Mouse (Mus musculus) embryonic facial prominence, embryonic 14.5 days (tissue): Measurements from ENCODE around the gene Wbp1. TPM values are rescaled to one million over a fixed set of nuclear protein-coding genes. Genes with fewer than 3 reads are reported as not detected.
"Not testable (repeated sequence)": the region's sequence is repeated elsewhere in the genome, so short reads cannot be mapped to it uniquely, and the experiment has no call there.

Experiments
- ATAC-seq: fragments of 200-750 bp; cut with Nextera tagmentation; 2 replicates; pipeline ENCODE4 v1.8.0; 2017; ENCODE audit warnings: low read depth, moderate number of reproducible peaks, moderate TSS enrichment
- DNase-seq: peaks from one replicate; pipeline ENCODE4 v3.0.0-alpha.2; 2015; ENCODE audit warnings: low spot score
- H3K27ac ChIP-seq: fragments of 300-500 bp; sonication (generic); replicated peaks from 2 replicates; pipeline ENCODE4 v1.5.1; 2014; ENCODE audit warnings: low read depth, mild to moderate bottlenecking, low read length, moderate library complexity
- H3K27me3 ChIP-seq: fragments of 300-500 bp; sonication (generic); replicated peaks from 2 replicates; pipeline ENCODE4 v1.6.1; 2014; ENCODE audit warnings: low read length; ENCODE audit not compliant: control insufficient read depth, insufficient read depth
- H3K36me3 ChIP-seq: fragments of 300-500 bp; sonication (generic); 2 replicates; pipeline ENCODE4 v1.6.1; 2014; ENCODE audit warnings: low read length, mixed read lengths; ENCODE audit not compliant: control insufficient read depth, insufficient read depth
- H3K4me1 ChIP-seq: fragments of 300-500 bp; sonication (generic); 2 replicates; pipeline ENCODE4 v1.6.1; 2014; ENCODE audit warnings: antibody characterized with exemption, low read length; ENCODE audit not compliant: control insufficient read depth, insufficient read depth
- H3K4me2 ChIP-seq: fragments of 300-500 bp; sonication (generic); 2 replicates; pipeline ENCODE4 v1.6.1; 2014; ENCODE audit warnings: low read depth, mild to moderate bottlenecking, low read length, moderate library complexity, mixed read lengths
- H3K4me3 ChIP-seq: fragments of 300-500 bp; sonication (generic); 2 replicates; pipeline ENCODE4 v1.5.1; 2014; ENCODE audit warnings: low read depth, mild to moderate bottlenecking, low read length
- H3K9ac ChIP-seq: fragments of 300-500 bp; sonication (generic); 2 replicates; pipeline ENCODE4 v1.6.1; 2014; ENCODE audit warnings: low read depth, mild to moderate bottlenecking, low read length, moderate library complexity, mixed read lengths
- H3K9me3 ChIP-seq: fragments of 300-500 bp; sonication (generic); 2 replicates; pipeline ENCODE4 v1.6.1; 2016; ENCODE audit warnings: low read length; ENCODE audit not compliant: control insufficient read depth
- WGBS: fragments of 180-500 bp; shearing (Covaris S2); extraction: QIAGEN DNeasy Blood & Tissue Kit; methylation state at CpG from one replicate; pipeline ENCODE4 v1.1.7; 2014; 5-methylcytosine and 5-hydroxymethylcytosine counted together
- polyA plus RNA-seq: library from polyadenylated mRNA; unstranded; fragments of >200 nt; fragmentation: Nextera tagmentation; extraction: Ambion mirVana; gene quantifications from 2 replicates; pipeline ENCODE4 v1.2.1, GENCODE M21; 2014

Wbp1 gene
- polyA plus RNA-seq, 1 experiment from 2014 or later, result 61.8 TPM

GRCm38 (mm10) chr6:83161442-83161841 is 40.1 kb upstream of the Wbp1 start:
- Histone ChIP-seq H3K27ac (no peak overlapping the region), H3K9me3 (no peaks in the 10 kb centered on the region), H3K9ac (peak overlapping the region; percentile 61), H3K4me3 (peak overlapping the region; percentile 45), H3K36me3 (no peaks in the 10 kb centered on the region), H3K4me2 (peak overlapping the region; percentile 85), H3K4me1 (peaks cover 17% of the 10 kb centered on the region), H3K27me3 (peaks cover 27% of the 10 kb centered on the region)
- ATAC-seq, result no peak
- DNase-seq, result no peak
- WGBS, result 9% methylated on average over 19 of the region's 19 CpGs

DNA sequence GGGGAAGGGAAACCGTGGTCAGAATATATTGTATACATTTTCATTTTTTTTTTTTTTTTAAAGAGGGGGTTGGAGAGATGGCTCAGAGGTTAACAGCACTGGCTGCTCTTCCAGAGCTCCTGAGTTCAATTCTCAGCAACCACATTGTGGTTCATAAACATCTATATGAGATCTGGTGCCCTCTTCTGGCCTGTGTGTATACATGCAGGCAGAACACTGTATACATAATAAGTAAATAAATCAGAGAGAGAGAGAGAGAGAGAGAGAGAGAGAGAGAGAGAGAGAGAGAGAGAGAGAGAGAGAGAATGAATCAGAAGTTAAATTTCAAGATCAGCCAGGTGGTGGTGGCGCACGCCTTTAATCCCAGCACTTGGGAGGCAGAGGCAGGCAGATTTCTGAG is 38.1 kb upstream of the Wbp1 start:
- H3K4me2 ChIP-seq, H3K9ac ChIP-seq, H3K9me3 ChIP-seq, ATAC-seq, H3K27ac ChIP-seq, H3K4me3 ChIP-seq, H3K36me3 ChIP-seq: not testable (repeated sequence)
- DNase-seq, result peak; percentile 91
- H3K27me3 ChIP-seq, result peaks cover 27% of the 10 kb centered on the region
- WGBS, result 22% methylated on average over 3 of the region's 3 CpGs
- H3K4me1 ChIP-seq, result peaks cover 12% of the 10 kb centered on the region

GRCm38 (mm10) chr6:83156259-83156684 is 34.9 kb upstream of the Wbp1 start, which contains the start of the genes Wdr54 and 1700003E16Rik:
Gene Wdr54, minus strand, starts transcription at chr6:83156397.
Gene 1700003E16Rik, plus strand, starts transcription at chr6:83156404.
- Histone ChIP-seq H3K36me3 (peaks cover 17% of the 10 kb centered on the region), H3K4me3 (peak within 1 kb of the TSS; percentile 52), H3K27ac (no peak within 1 kb of the TSS), H3K9me3 (no peaks in the 10 kb centered on the region), H3K9ac (peak within 1 kb of the TSS; percentile 55), H3K27me3 (peaks cover 13% of the 10 kb centered on the region), H3K4me1 (no peaks in the 10 kb centered on the region), H3K4me2 (peak within 1 kb of the TSS; percentile 75)
- DNase-seq (peak; percentile 90), ATAC-seq (peak; percentile 92)
- 2% methylated on average over 32 of the region's 32 CpGs for WGBS

DNA sequence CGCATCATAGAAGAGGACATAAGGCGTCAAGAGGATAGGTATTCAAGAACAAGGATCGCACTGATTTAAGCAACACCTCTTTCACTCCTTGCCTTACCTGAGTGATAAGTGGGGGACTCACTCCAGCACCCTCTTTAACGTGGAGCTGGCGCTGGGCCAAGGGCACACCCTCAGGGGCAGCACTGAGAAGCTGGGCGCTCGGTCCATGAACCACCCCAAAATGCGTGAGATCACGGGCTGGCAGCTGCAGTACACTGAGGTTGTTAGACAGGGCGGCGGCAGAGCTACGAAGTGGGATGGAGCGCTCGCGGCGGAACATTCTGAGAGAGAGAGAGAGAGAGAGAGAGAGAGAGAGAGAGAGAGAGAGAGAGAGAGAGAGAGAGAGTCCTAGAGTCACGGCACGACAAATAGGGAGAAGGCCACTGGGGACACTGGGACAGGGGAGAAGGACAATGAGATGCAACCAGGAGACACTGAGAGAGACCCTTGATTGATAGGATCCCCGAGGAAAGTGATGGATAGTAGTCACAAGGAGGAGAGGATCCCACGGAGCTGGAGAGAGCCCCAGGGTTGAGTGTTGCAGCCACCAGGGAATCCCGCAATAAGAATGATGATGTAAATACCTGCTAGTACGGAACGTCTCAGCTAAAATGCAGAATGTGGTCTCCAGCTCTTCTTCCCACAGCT is 34.3 kb upstream of the Wbp1 start:
- Histone ChIP-seq H3K27ac (no peak overlapping the region), H3K36me3 (peaks cover 21% of the 10 kb centered on the region), H3K27me3 (peaks cover 7% of the 10 kb centered on the region), H3K9ac (peak overlapping the region; percentile 55), H3K4me3 (peak overlapping the region; percentile 52), H3K9me3 (no peaks in the 10 kb centered on the region), H3K4me2 (peak overlapping the region; percentile 75), H3K4me1 (no peaks in the 10 kb centered on the region)
- no peak for DNase-seq
- 9% methylated on average over 23 of the region's 23 CpGs for WGBS
- ATAC-seq, result peak; percentile 31

DNA sequence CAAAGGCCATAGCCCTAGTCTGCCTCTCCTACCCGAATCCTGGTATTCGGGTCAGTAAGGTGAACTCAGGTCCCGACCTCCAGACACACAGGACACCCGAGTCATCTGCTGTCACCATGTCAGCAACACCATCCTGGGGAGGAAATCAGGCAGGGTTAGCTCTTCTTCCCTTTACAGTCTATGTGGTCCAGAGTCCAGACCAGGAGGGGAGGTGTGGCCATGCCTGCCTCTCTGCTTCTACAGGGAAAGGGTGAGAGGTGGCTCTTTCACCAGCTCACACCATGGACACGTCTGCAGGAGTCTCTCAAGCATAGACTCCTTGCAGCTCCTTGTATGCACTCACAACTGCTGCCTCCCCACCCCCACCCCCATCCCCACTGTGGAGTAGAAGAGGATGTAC is 32.1 kb upstream of the Wbp1 start:
- H3K4me3 ChIP-seq, result no peak overlapping the region
- H3K36me3 ChIP-seq, result peaks cover 43% of the 10 kb centered on the region
- no peaks in the 10 kb centered on the region for H3K4me1 ChIP-seq
- H3K27ac ChIP-seq, result no peak overlapping the region
- H3K27me3 ChIP-seq, result no peaks in the 10 kb centered on the region
- WGBS, result 74% methylated on average over 5 of the region's 5 CpGs
- DNase-seq (no peak), ATAC-seq (no peak)
- H3K9ac ChIP-seq, result no peak overlapping the region
- no peak overlapping the region for H3K4me2 ChIP-seq
- H3K9me3 ChIP-seq, result no peaks in the 10 kb centered on the region

GRCm38 (mm10) chr6:83153038-83153437 is 31.7 kb upstream of the Wbp1 start:
- H3K27ac ChIP-seq, result no peak overlapping the region
- no peak overlapping the region for H3K9ac ChIP-seq
- no peaks in the 10 kb centered on the region for H3K27me3 ChIP-seq
- no peak for DNase-seq
- H3K4me2 ChIP-seq, result no peak overlapping the region
- no peaks in the 10 kb centered on the region for H3K4me1 ChIP-seq
- H3K36me3 ChIP-seq, result peaks cover 48% of the 10 kb centered on the region
- H3K4me3 ChIP-seq, result no peak overlapping the region
- no peak for ATAC-seq
- H3K9me3 ChIP-seq, result no peaks in the 10 kb centered on the region
- 78% methylated on average over 9 of the region's 12 CpGs for WGBS

DNA sequence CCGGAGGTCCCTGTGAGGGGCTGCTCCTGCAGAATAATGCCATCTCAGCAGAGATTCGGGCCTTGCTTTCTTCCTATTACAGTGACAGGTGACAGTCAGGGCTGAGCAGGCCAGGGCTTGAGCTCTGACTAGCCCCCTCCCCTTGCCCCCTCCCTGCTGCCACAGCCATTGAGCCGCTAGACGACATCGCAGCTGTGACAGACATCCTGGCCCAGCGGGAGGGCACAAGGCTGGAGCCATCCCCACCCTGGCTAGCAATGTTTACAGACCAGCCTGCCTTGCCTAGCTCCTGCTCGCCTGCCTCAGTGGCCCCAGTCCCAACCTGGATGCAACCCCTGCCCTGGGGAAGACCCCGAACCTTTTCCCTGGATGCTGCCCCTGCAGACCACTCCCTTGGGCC is 30.4 kb upstream of the Wbp1 start:
- ATAC-seq (no peak), DNase-seq (no peak)
- Histone ChIP-seq H3K4me3 (no peak overlapping the region), H3K27ac (no peak overlapping the region), H3K4me2 (no peak overlapping the region), H3K36me3 (peaks cover 60% of the 10 kb centered on the region), H3K9ac (no peak overlapping the region), H3K4me1 (no peaks in the 10 kb centered on the region), H3K27me3 (no peaks in the 10 kb centered on the region), H3K9me3 (no peaks in the 10 kb centered on the region)
- WGBS, result 50% methylated on average over 4 of the region's 8 CpGs

DNA sequence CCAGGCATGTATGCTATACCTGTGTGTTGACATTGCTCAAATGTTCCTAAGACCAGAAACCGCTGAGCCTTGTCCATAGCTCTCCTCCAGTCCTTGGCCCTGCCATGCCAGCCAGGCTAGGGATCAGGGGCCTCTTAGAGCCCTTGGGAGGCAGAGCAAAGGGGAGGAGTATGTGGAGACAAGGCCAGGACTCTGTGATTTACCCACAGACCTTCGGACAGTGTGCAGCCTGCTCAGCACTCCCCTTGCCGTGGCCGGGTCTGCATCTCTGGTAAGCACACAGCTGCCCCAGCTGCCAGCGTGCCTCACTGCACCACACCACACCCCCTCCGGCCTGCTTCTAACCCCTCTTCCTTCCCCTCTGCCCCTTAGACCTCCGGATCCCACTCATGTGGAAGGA is 25.9 kb upstream of the Wbp1 start:
- H3K27ac ChIP-seq, result no peak overlapping the region

DNA sequence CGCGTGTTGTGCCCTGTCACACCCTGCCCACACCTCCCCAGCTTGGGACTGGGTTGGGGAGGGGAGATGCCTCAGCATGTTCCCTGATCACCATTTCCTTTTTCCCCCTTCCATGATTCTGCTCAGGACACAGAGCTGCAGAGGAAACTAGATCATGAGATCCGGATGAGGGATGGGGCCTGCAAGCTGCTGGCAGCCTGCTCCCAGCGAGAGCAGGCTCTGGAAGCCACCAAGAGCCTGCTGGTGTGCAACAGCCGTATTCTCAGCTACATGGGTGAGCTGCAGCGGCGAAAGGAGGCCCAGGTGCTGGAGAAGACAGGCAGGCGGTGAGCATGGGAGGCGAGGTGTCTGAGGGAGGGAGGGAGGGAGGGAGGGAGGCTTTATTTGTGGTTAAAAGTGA is 24.4 kb upstream of the Wbp1 start:
- H3K27ac ChIP-seq, result peak overlapping the region; percentile 8; the same call in 1 of the 2 replicates
- no peaks in the 10 kb centered on the region for H3K27me3 ChIP-seq
- 63% methylated on average over 9 of the region's 9 CpGs for WGBS
- DNase-seq, result no peak
- H3K4me1 ChIP-seq, result peaks cover 11% of the 10 kb centered on the region
- H3K9me3 ChIP-seq, result no peaks in the 10 kb centered on the region
- H3K36me3 ChIP-seq, result peaks cover 51% of the 10 kb centered on the region
- no peak overlapping the region for H3K4me3 ChIP-seq
- no peak for ATAC-seq
- H3K9ac ChIP-seq, result 0 out of 2 replicates have a peak overlapping the region, but pooled peaks have one; percentile 14
- no peak overlapping the region for H3K4me2 ChIP-seq

More for the DNA sequence above, 25.9 kb upstream of the Wbp1 start:
- H3K4me3 ChIP-seq, result no peak overlapping the region
- no peaks in the 10 kb centered on the region for H3K9me3 ChIP-seq
- peaks cover 65% of the 10 kb centered on the region for H3K36me3 ChIP-seq
- H3K4me1 ChIP-seq, result peaks cover 3% of the 10 kb centered on the region
- H3K9ac ChIP-seq, result no peak overlapping the region
- H3K4me2 ChIP-seq, result no peak overlapping the region
- ATAC-seq (no peak), DNase-seq (no peak)
- H3K27me3 ChIP-seq, result no peaks in the 10 kb centered on the region
- 56% methylated on average over 7 of the region's 7 CpGs for WGBS
